8 mouse cellular contexts compared by ENCODE assay signal in genomic region chr11:69983377-69983776, GRCm38 (mm10). TPM values are rescaled to one million over a fixed set of nuclear protein-coding genes. Genes with fewer than 3 reads are reported as not detected.
A peak's percentile ranks its signal among the peaks of the same experiment; 100 is the strongest.
DNase-seq lines count a peak whose midpoint lies in the region; ATAC-seq and TF ChIP-seq lines count a peak whose summit lies in the region.
"Had no signal": no experiment of that assay in that cellular context is flagged by ENCODE, and none has a peak within 500 bp of the region (broad histone marks: within the 10 kb centered on the region; RNA-seq: fewer than 3 reads in every experiment).

No protein-coding gene starts in this region.

- 72% methylated on average over 4 of the region's 4 CpGs for WGBS in lung, embryonic 16.5 days
- WGBS in heart, embryonic 10.5 days, result 80% methylated on average over 4 of the region's 4 CpGs
- WGBS in limb, embryonic 14.5 days, result 84% methylated on average over 4 of the region's 4 CpGs
- WGBS in stomach, embryonic 15.5 days, result 80% methylated on average over 4 of the region's 4 CpGs

- H3K9ac ChIP-seq in lung, embryonic 16.5 days (ENCODE audit: low read length), result peak overlapping the region; percentile 100; the same call in 1 of the 2 replicates
- peak overlapping the region; percentile 96; the same call in 1 of the 2 replicates for H3K9ac ChIP-seq in limb, embryonic 14.5 days (ENCODE audit: low read depth, low read length, severe bottlenecking)
- no peak overlapping the region for H3K9ac ChIP-seq in stomach, embryonic 15.5 days

- H3K4me1 ChIP-seq in lung, embryonic 16.5 days (replicated peaks; ENCODE audit: control insufficient read depth, insufficient read depth, low read length), result peaks cover 26% of the 10 kb centered on the region
- peaks cover 27% of the 10 kb centered on the region for H3K4me1 ChIP-seq in heart, embryonic 10.5 days
- H3K4me1 ChIP-seq in limb, embryonic 14.5 days (ENCODE audit: control insufficient read depth, insufficient read depth, low read length), result peaks cover 19% of the 10 kb centered on the region
- peaks cover 15% of the 10 kb centered on the region for H3K4me1 ChIP-seq in stomach, embryonic 15.5 days

- no peaks in the 10 kb centered on the region for H3K9me3 ChIP-seq in lung, embryonic 16.5 days (ENCODE audit: control insufficient read depth, low read length)
- no peaks in the 10 kb centered on the region for H3K9me3 ChIP-seq in heart, embryonic 10.5 days
- no peaks in the 10 kb centered on the region for H3K9me3 ChIP-seq in limb, embryonic 14.5 days (ENCODE audit: control insufficient read depth, low read length)
- H3K9me3 ChIP-seq in stomach, embryonic 15.5 days, result no peaks in the 10 kb centered on the region

- H3K4me2 ChIP-seq in lung, embryonic 16.5 days (ENCODE audit: low read depth, low read length), result peak overlapping the region; percentile 3; the same call in 1 of the 2 replicates
- peak overlapping the region; percentile 88; the same call in 1 of the 2 replicates for H3K4me2 ChIP-seq in limb, embryonic 14.5 days (replicated peaks; ENCODE audit: low read depth, low read length, severe bottlenecking)
- peak overlapping the region; percentile 79; the same call in 1 of the 2 replicates for H3K4me2 ChIP-seq in stomach, embryonic 15.5 days

- no peak overlapping the region for H3K27ac ChIP-seq in lung, embryonic 16.5 days (ENCODE audit: low read length)
- peak overlapping the region; percentile 99; the same call in 1 of the 2 replicates for H3K27ac ChIP-seq in heart, embryonic 10.5 days
- H3K27ac ChIP-seq in limb, embryonic 14.5 days (replicated peaks; ENCODE audit: low read depth, low read length), result no peak overlapping the region
- no peak overlapping the region for H3K27ac ChIP-seq in stomach, embryonic 15.5 days

- H3K36me3 ChIP-seq in lung, embryonic 16.5 days (ENCODE audit: control insufficient read depth, insufficient read depth, low read length), result peaks cover 33% of the 10 kb centered on the region
- H3K36me3 ChIP-seq in heart, embryonic 10.5 days, result peaks cover 58% of the 10 kb centered on the region
- H3K36me3 ChIP-seq in limb, embryonic 14.5 days (ENCODE audit: control insufficient read depth, insufficient read depth, low read length), result peaks cover 42% of the 10 kb centered on the region
- H3K36me3 ChIP-seq in stomach, embryonic 15.5 days, result peaks cover 35% of the 10 kb centered on the region

- ATAC-seq in lung, embryonic 16.5 days (ENCODE audit: low read depth), result no peak
- ATAC-seq in limb, embryonic 14.5 days (ENCODE audit: low FRiP score, low read depth), result no peak
- ATAC-seq in stomach, embryonic 15.5 days (ENCODE audit: insufficient read depth, low FRiP score, low read depth), result no peak

- H3K27me3 ChIP-seq in lung, embryonic 16.5 days (ENCODE audit: control insufficient read depth, insufficient read depth, low read depth, low read length), result no peaks in the 10 kb centered on the region
- no peaks in the 10 kb centered on the region for H3K27me3 ChIP-seq in heart, embryonic 10.5 days (ENCODE audit: insufficient read depth, poor library complexity, severe bottlenecking)
- no peaks in the 10 kb centered on the region for H3K27me3 ChIP-seq in limb, embryonic 14.5 days (ENCODE audit: control insufficient read depth, insufficient read depth, low read length)
- no peaks in the 10 kb centered on the region for H3K27me3 ChIP-seq in stomach, embryonic 15.5 days (replicated peaks)

- no peak for DNase-seq in lung, postnatal 10 days
- no peak for DNase-seq in heart, embryonic 10.5 days (ENCODE audit: low spot score)
- no peak for DNase-seq in limb, embryonic 14.5 days (ENCODE audit: low spot score)
- no peak for DNase-seq in adrenal gland, adult (ENCODE audit: inconsistent age in 2 of 2, low spot score in 1 of 2)
- DNase-seq in natural killer cell, adult 2 months (ENCODE audit: low spot score in 2 of 2), result no peak
- DNase-seq: cerebellum, adult 8-10 months had no signal

- no peak for TF ChIP-seq POLR2A in limb, embryonic 14.5 days (IDR thresholded peaks at IDR 0.05; ENCODE audit: borderline replicate concordance, extremely low read depth, insufficient read depth, insufficient read length)

- no peak overlapping the region for H3K4me3 ChIP-seq in lung, embryonic 16.5 days (ENCODE audit: low read length)
- peak overlapping the region; percentile 97 for H3K4me3 ChIP-seq in heart, embryonic 10.5 days
- no peak overlapping the region for H3K4me3 ChIP-seq in limb, embryonic 14.5 days (replicated peaks; ENCODE audit: low read length)
- no peak overlapping the region for H3K4me3 ChIP-seq in stomach, embryonic 15.5 days (replicated peaks)

RNA-seq across cellular contexts. Expression of gene Elp5, which starts 1.1 kb away (rescaled TPM):
- polyA plus RNA-seq in lung, embryonic 16.5 days (2015; fragmentation: Nextera tagmentation; extraction: Ambion mirVana), result 98.4 and 99.2 TPM in 2 replicates
- polyA plus RNA-seq in heart, embryonic 10.5 days (2016; fragmentation: Nextera tagmentation; extraction: Ambion mirVana), result 135 and 147 TPM in 2 replicates
- 101 and 111 TPM in 2 replicates for polyA plus RNA-seq in limb, embryonic 14.5 days (2012; rRNA removed)
- 118 and 122 TPM in 2 replicates for polyA plus RNA-seq in limb, embryonic 14.5 days (2014; fragmentation: Nextera tagmentation; extraction: Ambion mirVana)
- 92.9 and 99.4 TPM in 2 replicates for polyA plus RNA-seq in stomach, embryonic 15.5 days (2015; fragmentation: Nextera tagmentation; extraction: Ambion mirVana)

RNA-seq across cellular contexts. Expression of gene Ctdnep1, which starts 2.4 kb away (rescaled TPM):
- polyA plus RNA-seq in lung, embryonic 16.5 days (2015; fragmentation: Nextera tagmentation; extraction: Ambion mirVana), result 20.6 and 23.0 TPM in 2 replicates
- polyA plus RNA-seq in heart, embryonic 10.5 days (2016; fragmentation: Nextera tagmentation; extraction: Ambion mirVana), result 20.5 and 23.8 TPM in 2 replicates
- polyA plus RNA-seq in limb, embryonic 14.5 days (2012; rRNA removed), result 117 and 125 TPM in 2 replicates
- 38.3 and 40.1 TPM in 2 replicates for polyA plus RNA-seq in limb, embryonic 14.5 days (2014; fragmentation: Nextera tagmentation; extraction: Ambion mirVana)
- polyA plus RNA-seq in stomach, embryonic 15.5 days (2015; fragmentation: Nextera tagmentation; extraction: Ambion mirVana), result 23.0 and 23.2 TPM in 2 replicates

RNA-seq across cellular contexts. Expression of gene Gabarap, which starts 7.6 kb away (rescaled TPM):
- polyA plus RNA-seq in lung, embryonic 16.5 days (2015; fragmentation: Nextera tagmentation; extraction: Ambion mirVana), result 515 and 536 TPM in 2 replicates
- 365 and 379 TPM in 2 replicates for polyA plus RNA-seq in heart, embryonic 10.5 days (2016; fragmentation: Nextera tagmentation; extraction: Ambion mirVana)
- 431 and 477 TPM in 2 replicates for polyA plus RNA-seq in limb, embryonic 14.5 days (2012; rRNA removed)
- polyA plus RNA-seq in limb, embryonic 14.5 days (2014; fragmentation: Nextera tagmentation; extraction: Ambion mirVana), result 574 and 593 TPM in 2 replicates
- polyA plus RNA-seq in stomach, embryonic 15.5 days (2015; fragmentation: Nextera tagmentation; extraction: Ambion mirVana), result 459 and 473 TPM in 2 replicates

RNA-seq across cellular contexts. Expression of gene Phf23, which starts 12.2 kb away (rescaled TPM):
- 58.1 and 59.5 TPM in 2 replicates for polyA plus RNA-seq in lung, embryonic 16.5 days (2015; fragmentation: Nextera tagmentation; extraction: Ambion mirVana)
- 51.8 and 73.3 TPM in 2 replicates for polyA plus RNA-seq in heart, embryonic 10.5 days (2016; fragmentation: Nextera tagmentation; extraction: Ambion mirVana)
- 66.7 and 69.2 TPM in 2 replicates for polyA plus RNA-seq in limb, embryonic 14.5 days (2012; rRNA removed)
- 51.7 and 60.5 TPM in 2 replicates for polyA plus RNA-seq in limb, embryonic 14.5 days (2014; fragmentation: Nextera tagmentation; extraction: Ambion mirVana)
- polyA plus RNA-seq in stomach, embryonic 15.5 days (2015; fragmentation: Nextera tagmentation; extraction: Ambion mirVana), result 59.4 and 61.8 TPM in 2 replicates

RNA-seq across cellular contexts. Expression of gene Dvl2, which starts 17.0 kb away (rescaled TPM):
- polyA plus RNA-seq in lung, embryonic 16.5 days (2015; fragmentation: Nextera tagmentation; extraction: Ambion mirVana), result 30.1 and 30.7 TPM in 2 replicates
- polyA plus RNA-seq in heart, embryonic 10.5 days (2016; fragmentation: Nextera tagmentation; extraction: Ambion mirVana), result 29.5 and 40.3 TPM in 2 replicates
- 65.4 and 81.0 TPM in 2 replicates for polyA plus RNA-seq in limb, embryonic 14.5 days (2012; rRNA removed)
- 40.3 and 47.0 TPM in 2 replicates for polyA plus RNA-seq in limb, embryonic 14.5 days (2014; fragmentation: Nextera tagmentation; extraction: Ambion mirVana)
- 31.9 and 33.9 TPM in 2 replicates for polyA plus RNA-seq in stomach, embryonic 15.5 days (2015; fragmentation: Nextera tagmentation; extraction: Ambion mirVana)

Comparison
In these comparisons a context has a peak if more than half of its experiments do, and no peak if none do; other contexts are left out.
1. H3K4me2 ChIP-seq: peak in every context shown above with its lines; median percentile 88 in limb, embryonic 14.5 days; 79 in stomach, embryonic 15.5 days; 3 in lung, embryonic 16.5 days.